Mouse (Mus musculus): Measurements from ENCODE around the gene S100pbp. TPM values are rescaled to one million over a fixed set of nuclear protein-coding genes. Genes with fewer than 3 reads are reported as not detected.

Gene S100pbp
- polyA plus RNA-seq, 1 experiment from 2014 or later: 21.5 TPM

GRCm38 (mm10) chr4:129141560-129142438, 47.7 kb downstream of the S100pbp start:
- H3K9me3 ChIP-seq: no peaks in the 10 kb centered on the region
- H3K27me3 ChIP-seq (ENCODE audit: insufficient read depth, poor library complexity, severe bottlenecking): peaks cover 32% of the 10 kb centered on the region
- peaks cover 2% of the 10 kb centered on the region; the same call in 1 of the 2 replicates for H3K36me3 ChIP-seq
- H3K4me3 ChIP-seq: no peak overlapping the region
- DNase-seq (ENCODE audit: low spot score): no peak
- H3K27ac ChIP-seq: no peak overlapping the region
- peaks cover 34% of the 10 kb centered on the region for H3K4me1 ChIP-seq (replicated peaks)
- WGBS: 81% methylated on average over 17 of the region's 17 CpGs

- no peak overlapping the region for H3K4me3 ChIP-seq
- no peak overlapping the region for H3K27ac ChIP-seq
- no peak for DNase-seq (ENCODE audit: low spot score)
- H3K9me3 ChIP-seq: no peaks in the 10 kb centered on the region
- no peaks in the 10 kb centered on the region; the same call in 1 of the 2 replicates for H3K36me3 ChIP-seq
- H3K4me1 ChIP-seq (replicated peaks): peaks cover 41% of the 10 kb centered on the region
- WGBS: 87% methylated on average over 4 of the region's 4 CpGs
- peaks cover 41% of the 10 kb centered on the region for H3K27me3 ChIP-seq (ENCODE audit: insufficient read depth, poor library complexity, severe bottlenecking)
Observed at GRCm38 (mm10) chr4:129140808-129141207, 48.7 kb downstream of the S100pbp start.

GRCm38 (mm10) chr4:129139642-129140041, 49.9 kb downstream of the S100pbp start:
- Histone ChIP-seq H3K4me1 (replicated peaks) (peaks cover 44% of the 10 kb centered on the region), H3K4me3 (no peak overlapping the region), H3K27me3 (ENCODE audit: insufficient read depth, poor library complexity, severe bottlenecking) (peaks cover 52% of the 10 kb centered on the region), H3K9me3 (no peaks in the 10 kb centered on the region), H3K36me3 (no peaks in the 10 kb centered on the region; the same call in 1 of the 2 replicates), H3K27ac (no peak overlapping the region)
- 87% methylated on average over 5 of the region's 5 CpGs for WGBS
- no peak for DNase-seq (ENCODE audit: low spot score)

GRCm38 (mm10) chr4:129137392-129138321, 51.9 kb downstream of the S100pbp start:
- no peaks in the 10 kb centered on the region for H3K36me3 ChIP-seq
- H3K4me3 ChIP-seq: peak overlapping the region; percentile 68
- H3K4me1 ChIP-seq (replicated peaks): peaks cover 39% of the 10 kb centered on the region
- WGBS: 45% methylated on average over 14 of the region's 14 CpGs
- peaks cover 58% of the 10 kb centered on the region for H3K27me3 ChIP-seq (ENCODE audit: insufficient read depth, poor library complexity, severe bottlenecking)
- H3K9me3 ChIP-seq: no peaks in the 10 kb centered on the region
- 0 out of 2 replicates have a peak overlapping the region, but pooled peaks have one; percentile 78 for H3K27ac ChIP-seq
- DNase-seq (ENCODE audit: low spot score): no peak

GRCm38 (mm10) chr4:129136579-129137391, 52.7 kb downstream of the S100pbp start, which contains the start of gene Fndc5:
Gene Fndc5, plus strand, starts transcription at chr4:129136999.
- Histone ChIP-seq H3K4me1 (replicated peaks) (peaks cover 36% of the 10 kb centered on the region), H3K27me3 (ENCODE audit: insufficient read depth, poor library complexity, severe bottlenecking) (peaks cover 66% of the 10 kb centered on the region), H3K36me3 (no peaks in the 10 kb centered on the region), H3K4me3 (peak within 1 kb of the TSS; percentile 68), H3K27ac (peak within 1 kb of the TSS; percentile 78), H3K9me3 (no peaks in the 10 kb centered on the region)
- no peak for DNase-seq (ENCODE audit: low spot score)
- WGBS: under 1% methylated on average over 78 of the region's 80 CpGs

GRCm38 (mm10) chr4:129136189-129136578, 53.3 kb downstream of the S100pbp start:
- peaks cover 37% of the 10 kb centered on the region for H3K4me1 ChIP-seq (replicated peaks)
- peak overlapping the region; percentile 68 for H3K4me3 ChIP-seq
- WGBS: 34% methylated on average over 9 of the region's 9 CpGs
- H3K36me3 ChIP-seq: no peaks in the 10 kb centered on the region
- no peaks in the 10 kb centered on the region for H3K9me3 ChIP-seq
- DNase-seq (ENCODE audit: low spot score): no peak
- peak overlapping the region; percentile 78 for H3K27ac ChIP-seq
- peaks cover 72% of the 10 kb centered on the region for H3K27me3 ChIP-seq (ENCODE audit: insufficient read depth, poor library complexity, severe bottlenecking)

GRCm38 (mm10) chr4:129135637-129136036, 53.9 kb downstream of the S100pbp start:
- DNase-seq (ENCODE audit: low spot score): no peak
- Histone ChIP-seq H3K27ac (no peak overlapping the region), H3K4me3 (no peak overlapping the region), H3K9me3 (no peaks in the 10 kb centered on the region), H3K36me3 (no peaks in the 10 kb centered on the region), H3K4me1 (replicated peaks) (peaks cover 42% of the 10 kb centered on the region), H3K27me3 (ENCODE audit: insufficient read depth, poor library complexity, severe bottlenecking) (peaks cover 77% of the 10 kb centered on the region)
- 60% methylated on average over 2 of the region's 2 CpGs for WGBS

GRCm38 (mm10) chr4:129134799-129135585, 54.5 kb downstream of the S100pbp start:
- Histone ChIP-seq H3K27ac (peak overlapping the region; percentile 17; the same call in 1 of the 2 replicates), H3K36me3 (no peaks in the 10 kb centered on the region), H3K4me1 (replicated peaks) (peaks cover 43% of the 10 kb centered on the region), H3K9me3 (no peaks in the 10 kb centered on the region), H3K4me3 (peak overlapping the region; percentile 26; the same call in 1 of the 2 replicates), H3K27me3 (ENCODE audit: insufficient read depth, poor library complexity, severe bottlenecking) (peaks cover 77% of the 10 kb centered on the region)
- peak; percentile 90 for DNase-seq (ENCODE audit: low spot score)
- WGBS: 10% methylated on average over 15 of the region's 15 CpGs

- H3K4me3 ChIP-seq: peak overlapping the region; percentile 38
- peaks cover 49% of the 10 kb centered on the region for H3K4me1 ChIP-seq (replicated peaks)
- H3K9me3 ChIP-seq: no peaks in the 10 kb centered on the region
- H3K36me3 ChIP-seq: no peaks in the 10 kb centered on the region
- peak overlapping the region; percentile 69; the same call in 1 of the 2 replicates for H3K27ac ChIP-seq
- peak; percentile 50 for DNase-seq (ENCODE audit: low spot score)
- WGBS: 4% methylated on average over 17 of the region's 17 CpGs
- peaks cover 47% of the 10 kb centered on the region for H3K27me3 ChIP-seq (ENCODE audit: insufficient read depth, poor library complexity, severe bottlenecking)
Observed at GRCm38 (mm10) chr4:129130755-129131303, 58.7 kb downstream of the S100pbp start.

- H3K27ac ChIP-seq: peak overlapping the region; percentile 69; the same call in 1 of the 2 replicates
- no peaks in the 10 kb centered on the region for H3K9me3 ChIP-seq
- H3K4me3 ChIP-seq: peak overlapping the region; percentile 38
- peaks cover 53% of the 10 kb centered on the region for H3K4me1 ChIP-seq (replicated peaks)
- 2% methylated on average over 8 of the region's 8 CpGs for WGBS
- peak; percentile 81 for DNase-seq (ENCODE audit: low spot score)
- H3K27me3 ChIP-seq (ENCODE audit: insufficient read depth, poor library complexity, severe bottlenecking): peaks cover 47% of the 10 kb centered on the region
- no peaks in the 10 kb centered on the region for H3K36me3 ChIP-seq
Observed at GRCm38 (mm10) chr4:129130149-129130548, 59.4 kb downstream of the S100pbp start.

GRCm38 (mm10) chr4:129129387-129129786, 60.1 kb downstream of the S100pbp start:
- WGBS: 54% methylated on average over 9 of the region's 9 CpGs
- H3K4me1 ChIP-seq (replicated peaks): peaks cover 53% of the 10 kb centered on the region
- no peak overlapping the region for H3K4me3 ChIP-seq
- DNase-seq (ENCODE audit: low spot score): no peak
- H3K36me3 ChIP-seq: no peaks in the 10 kb centered on the region
- no peaks in the 10 kb centered on the region for H3K9me3 ChIP-seq
- peaks cover 47% of the 10 kb centered on the region for H3K27me3 ChIP-seq (ENCODE audit: insufficient read depth, poor library complexity, severe bottlenecking)
- H3K27ac ChIP-seq: no peak overlapping the region
